ENCODE assay signal across 21 mouse cellular contexts in genomic region chr5:63034446-63034845, GRCm38 (mm10).
DNase-seq lines count a peak whose midpoint lies in the region; ATAC-seq lines count a peak whose summit lies in the region.
"Had no signal": no experiment of that assay in that cellular context is flagged by ENCODE, and none has a peak within 500 bp of the region (broad histone marks: within the 10 kb centered on the region; RNA-seq: fewer than 3 reads in every experiment).

No protein-coding gene starts in this region.

- DNase-seq in frontal cortex, postnatal 14 days (ENCODE audit: low spot score in 2 of 2): no peak
- peak; percentile 24 for DNase-seq in right cerebral cortex, adult 18-20 months
- no peak for DNase-seq in right cerebral cortex, postnatal 10 days (ENCODE audit: low spot score in 2 of 2)
- DNase-seq in spleen, adult 18-20 months: no peak
- DNase-seq: adrenal gland, adult 8-10 months; adrenal gland, postnatal 14 days; adrenal gland, postnatal 36 days; B cell, adult 2 months; cerebellum, adult 11 months; cerebellum, adult 18-20 months; cerebellum, adult 8-10 months; cerebellum, adult 9-11 months; cerebellum, postnatal 14 days; cerebellum, postnatal 36 days; embryo, embryonic 11 days had no signal

- ATAC-seq in frontal cortex, adult (ENCODE audit: low TSS enrichment): peak; percentile 97
- ATAC-seq: activated CD4-positive, CD25-positive, alpha-beta regulatory T cell, adult 4 months; CD4-positive, CD25-positive, alpha-beta regulatory T cell, adult 4 months; forebrain, embryonic 14.5 days; forebrain, embryonic 16.5 days; Patski had no signal
